Mouse (Mus musculus) lung, adult 2 months (tissue): Measurements from ENCODE around the gene Ucp3. TPM values are rescaled to one million over a fixed set of nuclear protein-coding genes. Genes with fewer than 3 reads are reported as not detected.

Source experiments
- DNase-seq: peaks from one replicate; pipeline ENCODE4 v3.0.0; 2022
- H3K4me1 ChIP-seq: fragments of 200-500 bp; 2 replicates; pipeline ENCODE4 v1.6.1; 2011; ENCODE audit warnings: low read length; ENCODE audit not compliant: control insufficient read depth, insufficient read depth
- H3K4me3 ChIP-seq: fragments of 200-500 bp; replicated peaks from 2 replicates; pipeline ENCODE3; 2011; ENCODE audit warnings: low read depth, mild to moderate bottlenecking, control low read depth, low read length; ENCODE audit errors: extremely low read depth
- CTCF ChIP-seq: fragments of 200-500 bp; IDR thresholded peaks from 2 replicates; pipeline ENCODE4 v1.5.1; 2011; ENCODE audit warnings: mild to moderate bottlenecking, low read length, control low read depth; ENCODE audit not compliant: insufficient read depth
- POLR2A ChIP-seq: fragments of 200-500 bp; IDR thresholded peaks from 2 replicates; pipeline ENCODE4 v1.6.1; 2011; ENCODE audit warnings: low read depth, mild to moderate bottlenecking, control low read depth, low read length, borderline replicate concordance; ENCODE audit errors: extremely low read depth
- WGBS: fragments of 180-500 bp; shearing (Covaris S2); methylation state at CpG from one replicate; pipeline ENCODE4 v1.1.7; 2018; 5-methylcytosine and 5-hydroxymethylcytosine counted together
- polyA plus RNA-seq: library from polyadenylated mRNA; depleted of rRNA; stranded (reverse); fragments of >200 nt; gene quantifications from 2 replicates; pipeline ENCODE4 v1.2.3, GENCODE M21; 2012

Ucp3 gene
- polyA plus RNA-seq, 1 experiment, result 7.8 TPM

DNA sequence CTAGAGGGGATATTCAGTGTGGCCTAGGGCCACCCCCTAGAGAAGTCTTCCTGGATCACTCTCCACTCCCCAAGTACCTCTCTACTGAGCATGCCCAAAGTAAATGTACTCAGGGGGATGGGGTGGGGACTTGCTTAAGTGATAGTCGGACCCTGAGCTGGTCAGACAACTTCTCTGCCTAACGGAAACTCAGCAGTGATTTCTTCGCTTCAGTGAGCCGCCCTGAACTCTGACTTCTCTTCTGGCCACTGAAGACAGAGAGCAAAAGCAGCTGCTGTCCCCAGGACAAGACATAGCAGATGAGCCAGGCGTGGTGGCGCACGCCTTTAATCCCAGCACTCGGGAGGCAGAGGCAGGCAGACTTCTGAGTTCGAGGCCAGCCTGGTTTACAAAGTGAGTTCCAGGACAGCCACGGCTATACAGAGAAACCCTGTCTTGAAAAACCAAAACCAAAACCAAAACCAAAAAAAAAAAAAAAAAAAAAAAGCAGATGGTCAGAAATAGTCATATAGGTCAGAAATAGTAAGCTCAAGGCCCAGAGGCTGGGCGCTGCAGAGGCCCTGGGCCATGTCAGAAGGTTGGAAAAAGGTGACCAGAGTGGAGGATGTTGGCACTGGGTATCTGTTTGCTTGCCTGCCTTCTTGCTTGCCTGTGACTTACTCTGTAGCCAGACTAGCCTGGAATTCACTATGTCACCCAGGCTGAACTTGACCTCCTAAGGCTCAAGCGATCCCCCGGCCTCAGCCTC lies 32.1 kb downstream of the Ucp3 start:
- 64% methylated on average over 13 of the region's 13 CpGs for WGBS
- H3K4me1 ChIP-seq, result peaks cover 10% of the 10 kb centered on the region; the same call in 1 of the 2 replicates
- H3K4me3 ChIP-seq, result no peak overlapping the region
- TF ChIP-seq POLR2A, result 0 out of 2 replicates have a peak, but pooled peaks have one; percentile 6
- TF ChIP-seq CTCF, result no peak
- no peak for DNase-seq

- 58% methylated on average over 4 of the region's 4 CpGs for WGBS
- TF ChIP-seq POLR2A, result no peak
- TF ChIP-seq CTCF, result no peak
Measured at GRCm38 (mm10) chr7:100506494-100506893, 33.7 kb downstream of the Ucp3 start.

DNA sequence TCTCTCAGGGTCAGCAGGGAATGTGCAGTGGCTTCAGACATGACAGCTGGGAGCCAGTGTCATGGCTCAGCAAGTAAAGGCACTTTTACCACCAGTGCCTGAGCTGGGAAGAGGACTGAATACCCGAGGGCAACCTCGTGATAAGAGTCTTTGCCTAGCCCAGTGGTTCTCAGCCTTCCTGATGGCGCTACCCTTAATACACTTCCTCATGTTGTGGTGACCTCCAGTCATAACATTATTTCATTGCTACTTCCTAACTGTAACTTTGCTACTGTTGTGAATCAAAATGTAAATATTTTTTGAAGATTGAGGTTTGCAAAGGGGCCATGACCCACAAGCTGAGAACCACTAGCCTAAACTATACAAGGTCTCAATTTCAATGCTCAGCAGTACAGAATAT lies 35.9 kb downstream of the Ucp3 start:
- Histone ChIP-seq H3K4me1 (peaks cover 4% of the 10 kb centered on the region; the same call in 1 of the 2 replicates), H3K4me3 (no peak overlapping the region)
- no peak for DNase-seq
- 37% methylated on average over 3 of the region's 3 CpGs for WGBS
- TF ChIP-seq POLR2A (no peak), CTCF (no peak)

More at GRCm38 (mm10) chr7:100506494-100506893, 33.7 kb downstream of the Ucp3 start:
- no peak overlapping the region for H3K4me3 ChIP-seq
- no peak for DNase-seq
- H3K4me1 ChIP-seq, result peaks cover 10% of the 10 kb centered on the region; the same call in 1 of the 2 replicates

DNA sequence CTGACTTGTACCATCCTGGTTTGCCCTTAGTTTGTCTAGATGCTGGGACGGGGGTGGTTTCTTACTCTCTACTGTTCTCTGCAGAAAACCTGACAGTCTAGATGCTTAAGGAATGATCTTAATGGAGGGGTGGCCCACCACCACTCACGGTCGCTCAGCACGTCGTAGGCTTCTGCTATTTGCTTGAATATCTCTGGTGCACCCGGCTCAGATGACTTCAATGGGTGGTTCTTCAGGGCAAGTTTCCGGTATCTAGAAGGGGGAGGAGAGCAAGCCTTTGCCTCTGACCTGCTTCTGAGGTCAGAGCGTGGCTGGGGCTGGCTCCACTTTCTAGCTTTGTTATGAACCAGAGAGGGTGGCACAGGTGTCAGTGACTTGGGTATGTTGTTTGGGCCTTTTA lies 38.8 kb downstream of the Ucp3 start:
- TF ChIP-seq POLR2A (no peak), CTCF (no peak)
- no peak for DNase-seq
- Histone ChIP-seq H3K4me1 (no peaks in the 10 kb centered on the region), H3K4me3 (no peak overlapping the region)
- WGBS, result 61% methylated on average over 8 of the region's 8 CpGs

GRCm38 (mm10) chr7:100514573-100514972 lies 41.8 kb downstream of the Ucp3 start, which contains the start of gene Dnajb13:
Gene Dnajb13 (minus strand): TSS chr7:100514960.
- TF ChIP-seq CTCF (no peak), POLR2A (no peak)
- DNase-seq, result no peak
- 51% methylated on average over 11 of the region's 11 CpGs for WGBS
- Histone ChIP-seq H3K4me3 (no peak within 1 kb of the TSS), H3K4me1 (no peaks in the 10 kb centered on the region)

DNA sequence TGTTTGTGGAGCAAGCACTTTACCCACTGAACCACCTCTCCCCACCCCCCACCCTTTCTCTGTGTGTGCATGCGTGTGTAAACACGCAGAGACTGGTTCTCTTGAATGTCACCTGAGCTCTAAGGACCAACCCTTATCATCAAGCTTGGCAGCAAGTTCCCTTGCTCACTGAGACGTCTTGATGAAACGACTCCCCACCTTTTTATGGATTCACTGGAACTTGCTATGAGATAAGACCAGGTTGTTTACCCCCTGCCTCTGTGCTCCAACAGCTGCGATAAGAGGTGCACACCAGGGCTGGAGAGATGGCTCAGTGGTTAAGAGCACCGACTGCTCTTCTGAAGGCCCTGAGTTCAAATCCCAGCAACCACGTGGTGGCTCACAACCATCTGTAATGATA lies 47.4 kb downstream of the Ucp3 start:
- no peak for TF ChIP-seq POLR2A
- TF ChIP-seq CTCF, result no peak
- no peak overlapping the region for H3K4me3 ChIP-seq
- no peaks in the 10 kb centered on the region for H3K4me1 ChIP-seq
- no peak for DNase-seq
- WGBS, result 42% methylated on average over 7 of the region's 7 CpGs

DNA sequence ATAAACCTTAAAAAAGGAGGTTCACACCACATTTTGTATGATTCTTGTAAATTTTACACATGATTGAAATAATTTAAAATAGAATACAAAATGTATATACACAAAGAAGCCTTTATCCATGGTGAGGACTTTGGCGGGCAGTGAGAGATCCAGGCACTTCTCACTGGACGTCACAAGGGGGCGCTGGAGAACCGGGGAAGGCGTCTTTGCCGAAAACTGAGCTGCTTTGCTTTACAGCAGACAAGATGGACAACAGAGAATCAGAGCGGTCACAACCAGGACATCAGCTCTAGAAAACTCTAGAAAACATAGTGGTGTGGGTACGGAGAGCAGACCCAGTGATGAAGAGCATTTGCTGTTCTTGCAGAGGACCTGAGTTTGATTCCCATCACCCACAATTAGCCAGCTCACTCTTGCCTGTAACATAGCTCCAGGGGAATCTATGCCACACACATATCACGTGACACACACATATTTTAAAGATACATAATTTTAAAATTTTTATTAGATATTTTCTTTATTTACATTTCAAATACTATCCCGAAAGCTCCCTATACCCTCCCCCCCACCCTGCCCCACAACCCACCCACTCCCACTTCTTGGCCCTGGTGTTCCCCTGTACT lies 48.0 kb downstream of the Ucp3 start:
- Histone ChIP-seq H3K4me3 (no peak overlapping the region), H3K4me1 (no peaks in the 10 kb centered on the region)
- TF ChIP-seq CTCF (peak; percentile 92), POLR2A (no peak)
- peak; percentile 85 for DNase-seq
- WGBS, result 16% methylated on average over 10 of the region's 10 CpGs

DNA sequence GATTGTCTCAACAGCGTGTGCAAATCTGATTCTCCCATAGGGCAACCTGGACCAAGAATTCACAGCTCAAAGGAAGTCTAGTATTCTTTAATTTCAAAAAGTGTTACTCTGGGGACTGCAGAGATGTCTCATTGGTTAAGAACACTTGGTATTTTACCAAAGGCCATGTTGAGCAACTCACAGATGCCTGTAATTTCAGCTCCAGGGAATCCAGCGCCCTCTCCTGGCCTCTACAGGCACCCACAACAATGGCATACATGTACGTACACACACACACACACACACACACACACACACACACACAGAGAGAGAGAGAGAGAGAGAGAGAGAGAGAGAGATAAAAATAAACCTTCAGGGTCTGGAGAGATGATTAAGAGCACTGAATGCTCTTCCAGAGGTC lies 49.4 kb downstream of the Ucp3 start:
- 74% methylated on average over 3 of the region's 3 CpGs for WGBS

GRCm38 (mm10) chr7:100524669-100525068 lies 51.9 kb downstream of the Ucp3 start:
- Histone ChIP-seq H3K4me1 (no peaks in the 10 kb centered on the region; the same call in 1 of the 2 replicates), H3K4me3 (no peak overlapping the region)
- TF ChIP-seq POLR2A (no peak), CTCF (no peak)
- DNase-seq, result no peak
- 58% methylated on average over 8 of the region's 8 CpGs for WGBS

More for the DNA sequence above, 49.4 kb downstream of the Ucp3 start:
- DNase-seq, result no peak
- no peak overlapping the region for H3K4me3 ChIP-seq
- TF ChIP-seq CTCF (no peak), POLR2A (no peak)
- no peaks in the 10 kb centered on the region; the same call in 1 of the 2 replicates for H3K4me1 ChIP-seq
